Mouse (Mus musculus): ENCODE measurements around the gene Cic. TPM values are rescaled to one million over a fixed set of nuclear protein-coding genes. Genes with fewer than 3 reads are reported as not detected.

Gene Cic
- 342 TPM for total RNA-seq (2023)

GRCm38 (mm10) chr7:25267301-25267750 is at the start of gene Cic:
Gene Cic, plus strand, starts transcription at chr7:25267704.

GRCm38 (mm10) chr7:25220457-25221101 is 46.9 kb upstream of the Cic start, which contains the start of gene Dedd2:
Gene Dedd2, minus strand, starts transcription at chr7:25220615.

GRCm38 (mm10) chr7:25221102-25221883 is 46.2 kb upstream of the Cic start, which contains the start of gene Zfp526:
Gene Zfp526, plus strand, starts transcription at chr7:25221425.

GRCm38 (mm10) chr7:25237249-25238014 is 30.1 kb upstream of the Cic start, which contains the start of gene Gsk3a:
Gene Gsk3a, minus strand, starts transcription at chr7:25237851.

GRCm38 (mm10) chr7:25250141-25250972 is 17.1 kb upstream of the Cic start, which contains the start of gene Erf:
Gene Erf, minus strand, starts transcription at chr7:25250761.

GRCm38 (mm10) chr7:25297454-25298325 is 30.2 kb downstream of the Cic start, which contains the start of gene Pafah1b3:
Gene Pafah1b3, minus strand, starts transcription at chr7:25297986.

GRCm38 (mm10) chr7:25301063-25301462 is 33.6 kb downstream of the Cic start, which contains the start of gene Prr19:
Gene Prr19, plus strand, starts transcription at chr7:25301411.

GRCm38 (mm10) chr7:25305956-25306613 is 38.6 kb downstream of the Cic start, which contains the start of gene Tmem145:
Gene Tmem145, plus strand, starts transcription at chr7:25306106.

GRCm38 (mm10) chr7:25316532-25317445 is 49.3 kb downstream of the Cic start, which contains the start of gene Megf8:
Gene Megf8, plus strand, starts transcription at chr7:25317164.

Other genes starting within 250 kb of the Cic start
- 3.2 TPM for gene Grik5, start 195.4 kb upstream of the Cic start, total RNA-seq (2023)
- 19.7 TPM for gene Zfp574, start 195.1 kb upstream of the Cic start, total RNA-seq (2023)
- gene Pou2f2, start 88.0 kb upstream of the Cic start, total RNA-seq (2023) = 22.4 TPM
- gene Dedd2, start 47.1 kb upstream of the Cic start, total RNA-seq (2023) = 91.3 TPM
- gene Zfp526, start 46.3 kb upstream of the Cic start, total RNA-seq (2023) = 19.5 TPM
- gene Gsk3a, start 29.9 kb upstream of the Cic start, total RNA-seq (2023) = 90.8 TPM
- 38.9 TPM for gene Erf, start 16.9 kb upstream of the Cic start, total RNA-seq (2023)
- gene Pafah1b3, start 30.3 kb downstream of the Cic start, total RNA-seq (2023) = 15.0 TPM
- gene Prr19, start 33.7 kb downstream of the Cic start, total RNA-seq (2023) = not detected
- gene Tmem145, start 38.4 kb downstream of the Cic start, total RNA-seq (2023) = not detected
- 0.89 TPM for gene Megf8, start 49.5 kb downstream of the Cic start, total RNA-seq (2023)
- not detected for gene Cnfn, start 102.0 kb downstream of the Cic start, total RNA-seq (2023)
- 13.0 TPM for gene Lipe, start 131.0 kb downstream of the Cic start, total RNA-seq (2023)
- not detected for gene Cxcl17, start 145.2 kb downstream of the Cic start, total RNA-seq (2023)
- 4.8 TPM for gene Ceacam1, start 209.9 kb downstream of the Cic start, total RNA-seq (2023)

All from CD8-positive naive resting alpha-beta T cell, adult 57 days (primary cell).